In genomic region chr7:133730324-133731191, GRCm38 (mm10) we compare ENCODE assay signal across 13 mouse cellular contexts. TPM values are rescaled to one million over a fixed set of nuclear protein-coding genes. Genes with fewer than 3 reads are reported as not detected.
DNase-seq lines count a peak whose midpoint lies in the region; ATAC-seq and TF ChIP-seq lines count a peak whose summit lies in the region.
"Had no signal": no experiment of that assay in that cellular context is flagged by ENCODE, and none has a peak within 500 bp of the region (broad histone marks: within the 10 kb centered on the region; RNA-seq: fewer than 3 reads in every experiment).

No protein-coding gene starts in this region.

- H3K9me3 ChIP-seq in heart, embryonic 10.5 days = no peaks in the 10 kb centered on the region
- no peaks in the 10 kb centered on the region for H3K9me3 ChIP-seq in hindbrain, postnatal 0 days (ENCODE audit: low read length)
- no peaks in the 10 kb centered on the region for H3K9me3 ChIP-seq in forebrain, embryonic 11.5 days (ENCODE audit: control insufficient read depth, low read length)
- H3K9me3 ChIP-seq: forebrain, embryonic 13.5 days; intestine, embryonic 15.5 days had no signal

- H3K4me3 ChIP-seq in gastrocnemius, adult 2 months = no peak overlapping the region
- no peak overlapping the region for H3K4me3 ChIP-seq in heart, embryonic 10.5 days
- no peak overlapping the region for H3K4me3 ChIP-seq in hindbrain, postnatal 0 days (ENCODE audit: low read length)
- H3K4me3 ChIP-seq in forebrain, embryonic 11.5 days (ENCODE audit: low read depth, low read length) = no peak overlapping the region
- H3K4me3 ChIP-seq: forebrain, embryonic 13.5 days; intestine, embryonic 15.5 days had no signal

- intact Hi-C loops in gastrocnemius, adult 2 months (cut with DNase I) = no loop called here

- H3K9ac ChIP-seq in hindbrain, postnatal 0 days (replicated peaks; ENCODE audit: low read length) = no peak overlapping the region
- H3K9ac ChIP-seq in forebrain, embryonic 11.5 days (ENCODE audit: low read length) = no peak overlapping the region
- H3K9ac ChIP-seq: forebrain, embryonic 13.5 days; intestine, embryonic 15.5 days; lung, embryonic 14.5 days had no signal

- TF ChIP-seq CTCF in gastrocnemius, adult 2 months (IDR thresholded peaks at IDR 0.05) = no peak
- no peak for TF ChIP-seq CTCF in hindbrain, postnatal 0 days (IDR thresholded peaks at IDR 0.05; ENCODE audit: low read depth)

- H3K27ac ChIP-seq in gastrocnemius, adult 2 months = peak overlapping the region; percentile 71
- peak overlapping the region; percentile 82 for H3K27ac ChIP-seq in heart, embryonic 10.5 days
- H3K27ac ChIP-seq in hindbrain, postnatal 0 days = no peak overlapping the region
- no peak overlapping the region for H3K27ac ChIP-seq in forebrain, embryonic 11.5 days (ENCODE audit: low read depth, low read length)
- H3K27ac ChIP-seq: forebrain, embryonic 13.5 days; intestine, embryonic 15.5 days had no signal

- H3K27me3 ChIP-seq in heart, embryonic 10.5 days (ENCODE audit: insufficient read depth, poor library complexity, severe bottlenecking) = no peaks in the 10 kb centered on the region
- no peaks in the 10 kb centered on the region for H3K27me3 ChIP-seq in hindbrain, postnatal 0 days (ENCODE audit: insufficient read depth, low read length)
- H3K27me3 ChIP-seq in forebrain, embryonic 11.5 days (ENCODE audit: control insufficient read depth, insufficient read depth, low read length) = no peaks in the 10 kb centered on the region
- H3K27me3 ChIP-seq: forebrain, embryonic 13.5 days; intestine, embryonic 15.5 days had no signal

- 60% methylated on average over 11 of the region's 11 CpGs for WGBS in heart, embryonic 10.5 days
- 70% methylated on average over 11 of the region's 11 CpGs for WGBS in hindbrain, postnatal 0 days
- WGBS in forebrain, embryonic 11.5 days = 89% methylated on average over 11 of the region's 11 CpGs

- peaks cover 16% of the 10 kb centered on the region for H3K36me3 ChIP-seq in heart, embryonic 10.5 days
- H3K36me3 ChIP-seq in hindbrain, postnatal 0 days (ENCODE audit: insufficient read depth, low read length) = peaks cover 5% of the 10 kb centered on the region; the same call in 1 of the 2 replicates
- H3K36me3 ChIP-seq in forebrain, embryonic 11.5 days (ENCODE audit: control insufficient read depth, insufficient read depth, low read length) = peaks cover 2% of the 10 kb centered on the region; the same call in 1 of the 2 replicates
- H3K36me3 ChIP-seq: intestine, embryonic 15.5 days had no signal

- no peak for DNase-seq in gastrocnemius, adult 2 months
- DNase-seq in gastrocnemius, postnatal 10 days = no peak
- DNase-seq in 3T3-L1 (ENCODE audit: low read depth, low spot score) = peak; percentile 58
- DNase-seq in adrenal gland, postnatal 14 days = peak; percentile 43
- no peak for DNase-seq in heart, embryonic 10.5 days (ENCODE audit: low spot score)
- no peak for DNase-seq in frontal cortex, postnatal 25 days (ENCODE audit: low spot score in 2 of 2)
- DNase-seq in hindbrain, postnatal 0 days (ENCODE audit: low spot score) = no peak
- DNase-seq in forebrain, embryonic 11.5 days (ENCODE audit: low spot score) = no peak
- DNase-seq: gastrocnemius, postnatal 36 days; lung, embryonic 14.5 days; thymus, postnatal 4 days had no signal

- ATAC-seq in hindbrain, postnatal 0 days = no peak
- no peak for ATAC-seq in forebrain, embryonic 11.5 days (replicated peaks; ENCODE audit: low FRiP score)
- ATAC-seq: forebrain, embryonic 13.5 days; intestine, embryonic 15.5 days had no signal

- H3K4me1 ChIP-seq in heart, embryonic 10.5 days = peaks cover 53% of the 10 kb centered on the region
- H3K4me1 ChIP-seq in hindbrain, postnatal 0 days (ENCODE audit: insufficient read depth, low read length) = no peaks in the 10 kb centered on the region
- H3K4me1 ChIP-seq in forebrain, embryonic 11.5 days (replicated peaks; ENCODE audit: control insufficient read depth, insufficient read depth, low read length) = no peaks in the 10 kb centered on the region
- H3K4me1 ChIP-seq: intestine, embryonic 15.5 days had no signal

- H3K4me2 ChIP-seq in hindbrain, postnatal 0 days (ENCODE audit: low read depth, low read length) = no peak overlapping the region
- H3K4me2 ChIP-seq in forebrain, embryonic 11.5 days (ENCODE audit: low read depth, low read length, severe bottlenecking) = no peak overlapping the region
- H3K4me2 ChIP-seq: forebrain, embryonic 13.5 days; intestine, embryonic 15.5 days; lung, embryonic 14.5 days had no signal

RNA-seq across cellular contexts. Expression of gene Uros, which starts 20.7 kb away (rescaled TPM):
- total RNA-seq in gastrocnemius, adult 2 months (2021) = 10 to 100 TPM; 14.2 to 17.0 TPM
- 10 to 100 TPM; 15.0 to 16.0 TPM for total RNA-seq in gastrocnemius, postnatal 10 days (2021)
- total RNA-seq in adrenal gland, postnatal 14 days (2021) = 10.4 and 14.7 TPM in 2 replicates
- polyA plus RNA-seq in heart, embryonic 10.5 days (2016; fragmentation: Nextera tagmentation; extraction: Ambion mirVana) = 52.1 and 52.2 TPM in 2 replicates
- 23.1 and 23.8 TPM in 2 replicates for total RNA-seq in hindbrain, postnatal 0 days (2014; rRNA removed)
- polyA plus RNA-seq in hindbrain, postnatal 0 days (2015; fragmentation: Nextera tagmentation; extraction: Ambion mirVana) = 35.4 and 38.2 TPM in 2 replicates
- 37.6 and 39.0 TPM in 2 replicates for polyA plus RNA-seq in forebrain, embryonic 11.5 days (2014; fragmentation: Nextera tagmentation; extraction: Ambion mirVana)

RNA-seq across cellular contexts. Expression of gene Bccip, which starts 21.4 kb away (rescaled TPM):
- total RNA-seq in gastrocnemius, adult 2 months (2021) = 10 to 100 TPM; 80.2 to 81.9 TPM
- 10 to 100 TPM; 54.8 to 57.8 TPM for total RNA-seq in gastrocnemius, postnatal 10 days (2021)
- 64.7 and 65.3 TPM in 2 replicates for total RNA-seq in adrenal gland, postnatal 14 days (2021)
- 113 and 162 TPM in 2 replicates for polyA plus RNA-seq in heart, embryonic 10.5 days (2016; fragmentation: Nextera tagmentation; extraction: Ambion mirVana)
- total RNA-seq in hindbrain, postnatal 0 days (2014; rRNA removed) = 38.1 and 40.6 TPM in 2 replicates
- polyA plus RNA-seq in hindbrain, postnatal 0 days (2015; fragmentation: Nextera tagmentation; extraction: Ambion mirVana) = 105 and 109 TPM in 2 replicates
- polyA plus RNA-seq in forebrain, embryonic 11.5 days (2014; fragmentation: Nextera tagmentation; extraction: Ambion mirVana) = 171 and 180 TPM in 2 replicates

RNA-seq across cellular contexts. Expression of gene Fank1, which starts 46.1 kb away (rescaled TPM):
- total RNA-seq in gastrocnemius, adult 2 months (2021) = not detected
- under 1 TPM in 1 of 2 experiments, not detected in 1; 0.38 TPM for total RNA-seq in gastrocnemius, postnatal 10 days (2021)
- 0.33 and 0.90 TPM in 2 replicates for total RNA-seq in adrenal gland, postnatal 14 days (2021)
- polyA plus RNA-seq in heart, embryonic 10.5 days (2016; fragmentation: Nextera tagmentation; extraction: Ambion mirVana) = 0.30 TPM in 1 of 2 replicates, not detected in the other
- total RNA-seq in hindbrain, postnatal 0 days (2014; rRNA removed) = 3.1 and 3.6 TPM in 2 replicates
- polyA plus RNA-seq in hindbrain, postnatal 0 days (2015; fragmentation: Nextera tagmentation; extraction: Ambion mirVana) = 6.0 and 6.6 TPM in 2 replicates
- polyA plus RNA-seq in forebrain, embryonic 11.5 days (2014; fragmentation: Nextera tagmentation; extraction: Ambion mirVana) = 1.5 and 1.7 TPM in 2 replicates
- total RNA-seq: gastrocnemius, postnatal 36 days had no signal

RNA-seq across cellular contexts. Expression of gene Mmp21, which starts 50.7 kb away (rescaled TPM):
- total RNA-seq in gastrocnemius, adult 2 months (2021) = not detected
- total RNA-seq in gastrocnemius, postnatal 10 days (2021) = not detected
- total RNA-seq in adrenal gland, postnatal 14 days (2021) = not detected in 2 replicates
- polyA plus RNA-seq in heart, embryonic 10.5 days (2016; fragmentation: Nextera tagmentation; extraction: Ambion mirVana) = not detected in 2 replicates
- total RNA-seq in hindbrain, postnatal 0 days (2014; rRNA removed) = 0.11 TPM in 1 of 2 replicates, not detected in the other
- 0.10 TPM in 1 of 2 replicates, not detected in the other for polyA plus RNA-seq in hindbrain, postnatal 0 days (2015; fragmentation: Nextera tagmentation; extraction: Ambion mirVana)
- not detected in 2 replicates for polyA plus RNA-seq in forebrain, embryonic 11.5 days (2014; fragmentation: Nextera tagmentation; extraction: Ambion mirVana)
- total RNA-seq: gastrocnemius, postnatal 36 days had no signal
- polyA plus RNA-seq: intestine, embryonic 15.5 days had no signal

RNA-seq across cellular contexts. Expression of gene Dhx32, which starts 52.0 kb away (rescaled TPM):
- 10 to 100 TPM; 33.7 to 50.1 TPM for total RNA-seq in gastrocnemius, adult 2 months (2021)
- total RNA-seq in gastrocnemius, postnatal 10 days (2021) = 10 to 100 TPM; 35.0 to 39.0 TPM
- total RNA-seq in adrenal gland, postnatal 14 days (2021) = 41.6 and 44.6 TPM in 2 replicates
- polyA plus RNA-seq in heart, embryonic 10.5 days (2016; fragmentation: Nextera tagmentation; extraction: Ambion mirVana) = 25.7 and 33.6 TPM in 2 replicates
- total RNA-seq in hindbrain, postnatal 0 days (2014; rRNA removed) = 45.6 and 49.3 TPM in 2 replicates
- 49.8 and 52.6 TPM in 2 replicates for polyA plus RNA-seq in hindbrain, postnatal 0 days (2015; fragmentation: Nextera tagmentation; extraction: Ambion mirVana)
- polyA plus RNA-seq in forebrain, embryonic 11.5 days (2014; fragmentation: Nextera tagmentation; extraction: Ambion mirVana) = 75.4 and 78.6 TPM in 2 replicates

Comparison
In these comparisons a context has a peak if more than half of its experiments do, and no peak if none do; other contexts are left out.
1. DNase-seq: peak in 3T3-L1 (single experiment) and adrenal gland, postnatal 14 days (single experiment); none in gastrocnemius, adult 2 months (single experiment), gastrocnemius, postnatal 10 days (single experiment), heart, embryonic 10.5 days (single experiment), frontal cortex, postnatal 25 days (0 of 2), hindbrain, postnatal 0 days (single experiment) and forebrain, embryonic 11.5 days (single experiment).
2. H3K27ac ChIP-seq: peak in gastrocnemius, adult 2 months (single experiment) and heart, embryonic 10.5 days (single experiment); none in hindbrain, postnatal 0 days (single experiment) and forebrain, embryonic 11.5 days (single experiment).